22 mouse cellular contexts compared by ENCODE assay signal in the genomic region with DNA sequence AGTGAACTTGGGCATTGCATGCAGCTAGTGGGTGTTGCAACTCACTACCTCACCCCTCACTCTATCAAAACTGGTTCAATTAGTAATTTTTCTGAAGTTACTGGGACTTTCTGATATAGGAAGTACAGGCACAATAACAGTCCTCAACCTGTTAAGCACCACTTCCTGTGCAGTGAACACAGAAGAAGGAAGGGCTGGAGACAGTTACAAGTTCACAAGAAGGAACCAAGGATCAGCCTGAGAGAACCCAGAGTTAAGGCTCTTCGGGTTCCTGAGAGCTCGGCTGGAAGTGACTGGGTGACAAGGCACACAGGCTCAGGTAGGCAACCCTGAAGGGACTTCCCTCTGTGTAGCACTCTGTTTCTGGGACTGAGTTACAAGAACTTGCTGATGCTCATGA. TPM values are rescaled to one million over a fixed set of nuclear protein-coding genes. Genes with fewer than 3 reads are reported as not detected.
DNase-seq lines count a peak whose midpoint lies in the region; ATAC-seq and TF ChIP-seq lines count a peak whose summit lies in the region.
"Not testable (repeated sequence)": the region's sequence is repeated elsewhere in the genome, so short reads cannot be mapped to it uniquely, and the experiment has no call there.
"Had no signal": no experiment of that assay in that cellular context is flagged by ENCODE, and none has a peak within 500 bp of the region (broad histone marks: within the 10 kb centered on the region; RNA-seq: fewer than 3 reads in every experiment).

No protein-coding gene starts in this region.

- not testable (repeated sequence) for H3K9ac ChIP-seq in heart, embryonic 15.5 days; liver, embryonic 15.5 days

- peak overlapping the region; percentile 11; the same call in 1 of the 2 replicates for H3K4me3 ChIP-seq in heart, embryonic 15.5 days
- 0 out of 2 replicates have a peak overlapping the region, but pooled peaks have one; percentile 7 for H3K4me3 ChIP-seq in liver, embryonic 15.5 days (replicated peaks)
- H3K4me3 ChIP-seq in spleen, adult 2 months (ENCODE audit: extremely low read depth, insufficient read depth, insufficient read length), result peak overlapping the region; percentile 50

- not testable (repeated sequence) for TF ChIP-seq CTCF in spleen, adult 2 months (IDR thresholded peaks at IDR 0.05; ENCODE audit: extremely low read depth, insufficient read depth, insufficient read length, insufficient replicate concordance)

- DNase-seq in T-cell, adult 2 months (ENCODE audit: low spot score), result peak; percentile 54
- DNase-seq in spleen, adult 2 months (ENCODE audit: low read depth in 1 of 2, low spot score in 2 of 2), result peak in 1 of 2 experiments; percentile 26
- peak; percentile 38 for DNase-seq in thymus, postnatal 14 days

- H3K9me3 ChIP-seq in heart, embryonic 15.5 days (replicated peaks); liver, embryonic 15.5 days (replicated peaks): not testable (repeated sequence)

- not testable (repeated sequence) for H3K4me1 ChIP-seq in heart, embryonic 15.5 days (replicated peaks); liver, embryonic 15.5 days (replicated peaks)
- H3K4me1 ChIP-seq in spleen, adult 2 months (ENCODE audit: control insufficient read depth, insufficient read depth, insufficient read length), result peaks cover 14% of the 10 kb centered on the region

- not testable (repeated sequence) for H3K27ac ChIP-seq in heart, embryonic 15.5 days; liver, embryonic 15.5 days (replicated peaks)
- peak overlapping the region; percentile 80 for H3K27ac ChIP-seq in spleen, adult 2 months (ENCODE audit: insufficient read depth, low read length)

- ATAC-seq in common myeloid progenitor, adult 5-6 weeks (replicated peaks; ENCODE audit: low read depth, poor library complexity, severe bottlenecking), result peak; percentile 52
- ATAC-seq in heart, embryonic 15.5 days (replicated peaks; ENCODE audit: insufficient number of reproducible peaks, insufficient read depth, low FRiP score, low read depth); liver, embryonic 15.5 days (ENCODE audit: insufficient read depth): not testable (repeated sequence)
- ATAC-seq in megakaryocyte progenitor cell, adult 5-6 weeks (replicated peaks; ENCODE audit: poor library complexity), result peak; percentile 56

- WGBS in heart, embryonic 15.5 days, result 56% methylated on average over 2 of the region's 2 CpGs
- 17% methylated on average over 2 of the region's 2 CpGs for WGBS in liver, embryonic 15.5 days (ENCODE audit: insufficient replicate concordance)
- 4% methylated on average over 2 of the region's 2 CpGs for WGBS in spleen, adult 2 months

- not testable (repeated sequence) for H3K27me3 ChIP-seq in heart, embryonic 15.5 days; liver, embryonic 15.5 days; spleen, adult 2 months (ENCODE audit: control insufficient read depth, insufficient read depth, low read length)

- H3K4me2 ChIP-seq in heart, embryonic 15.5 days; liver, embryonic 15.5 days: not testable (repeated sequence)

- not testable (repeated sequence) for H3K36me3 ChIP-seq in heart, embryonic 15.5 days; liver, embryonic 15.5 days (replicated peaks); spleen, adult 2 months (ENCODE audit: control insufficient read depth, insufficient read depth, low read length)

- not testable (repeated sequence) for TF ChIP-seq POLR2A in spleen, adult 2 months (IDR thresholded peaks at IDR 0.05; ENCODE audit: low read depth, low read length)

RNA-seq across cellular contexts. Expression of gene Ms4a6b, which starts 2.0 kb away (rescaled TPM):
- total RNA-seq in common myeloid progenitor, adult 5-6 weeks (2017), result 13.9 and 26.6 TPM in 2 replicates
- polyA plus RNA-seq in heart, embryonic 15.5 days (2015; fragmentation: Nextera tagmentation; extraction: Ambion mirVana), result 3.6 and 7.2 TPM in 2 replicates
- polyA plus RNA-seq in liver, embryonic 15.5 days (2015; fragmentation: Nextera tagmentation; extraction: Ambion mirVana), result 3.3 and 3.6 TPM in 2 replicates
- 44.8 and 47.0 TPM in 2 replicates for total RNA-seq in megakaryocyte progenitor cell, adult 5-6 weeks (2015)
- 19.8 and 24.4 TPM in 2 replicates for total RNA-seq in megakaryocyte progenitor cell, adult 5-6 weeks (2017)
- polyA plus RNA-seq in spleen, adult 2 months (2012; rRNA removed), result 27.9 and 34.8 TPM in 2 replicates
- polyA plus RNA-seq: C2C12 had no signal

RNA-seq across cellular contexts. Expression of gene Ms4a4d, which starts 18.2 kb away (rescaled TPM):
- not detected in 2 replicates for total RNA-seq in common myeloid progenitor, adult 5-6 weeks (2017)
- 0.56 and 0.63 TPM in 2 replicates for polyA plus RNA-seq in heart, embryonic 15.5 days (2015; fragmentation: Nextera tagmentation; extraction: Ambion mirVana)
- 0.24 and 0.54 TPM in 2 replicates for polyA plus RNA-seq in liver, embryonic 15.5 days (2015; fragmentation: Nextera tagmentation; extraction: Ambion mirVana)
- total RNA-seq in megakaryocyte progenitor cell, adult 5-6 weeks (2015), result not detected in 2 replicates
- total RNA-seq in megakaryocyte progenitor cell, adult 5-6 weeks (2017), result not detected in 2 replicates
- polyA plus RNA-seq in spleen, adult 2 months (2012; rRNA removed), result 8.6 and 10.2 TPM in 2 replicates
- total RNA-seq: hindbrain, postnatal 0 days; layer of hippocampus, postnatal 36 days; left cerebral cortex, postnatal 4 days; midbrain, postnatal 0 days had no signal
- polyA plus RNA-seq: C2C12; forebrain, embryonic 14.5 days; hindbrain, embryonic 12.5 days; hindbrain, postnatal 0 days; midbrain, embryonic 12.5 days; midbrain, postnatal 0 days had no signal

RNA-seq across cellular contexts. Expression of gene Gm8369, which starts 32.6 kb away (rescaled TPM):
- total RNA-seq in common myeloid progenitor, adult 5-6 weeks (2017), result 1.7 and 2.1 TPM in 2 replicates
- not detected in 2 replicates for polyA plus RNA-seq in heart, embryonic 15.5 days (2015; fragmentation: Nextera tagmentation; extraction: Ambion mirVana)
- polyA plus RNA-seq in liver, embryonic 15.5 days (2015; fragmentation: Nextera tagmentation; extraction: Ambion mirVana), result 0.10 and 0.46 TPM in 2 replicates
- total RNA-seq in megakaryocyte progenitor cell, adult 5-6 weeks (2015), result 0.67 and 2.5 TPM in 2 replicates
- total RNA-seq in megakaryocyte progenitor cell, adult 5-6 weeks (2017), result 1.2 and 1.3 TPM in 2 replicates
- 35.9 and 38.1 TPM in 2 replicates for polyA plus RNA-seq in spleen, adult 2 months (2012; rRNA removed)
- total RNA-seq: adrenal gland, adult 2 months; gastrocnemius, postnatal 25 days; heart, postnatal 25 days; hindbrain, postnatal 0 days; midbrain, postnatal 0 days had no signal
- polyA plus RNA-seq: adrenal gland, adult 2 months; C2C12; embryonic facial prominence, embryonic 12.5 days; forebrain, embryonic 14.5 days; heart, embryonic 13.5 days; hindbrain, embryonic 12.5 days; hindbrain, postnatal 0 days; liver, embryonic 12.5 days; midbrain, embryonic 12.5 days; midbrain, postnatal 0 days; neural tube, embryonic 14.5 days had no signal

RNA-seq across cellular contexts. Expression of gene Ms4a6c, which starts 49.2 kb away (rescaled TPM):
- total RNA-seq in common myeloid progenitor, adult 5-6 weeks (2017), result 108 and 113 TPM in 2 replicates
- 4.5 and 5.8 TPM in 2 replicates for polyA plus RNA-seq in heart, embryonic 15.5 days (2015; fragmentation: Nextera tagmentation; extraction: Ambion mirVana)
- polyA plus RNA-seq in liver, embryonic 15.5 days (2015; fragmentation: Nextera tagmentation; extraction: Ambion mirVana), result 8.9 and 10.1 TPM in 2 replicates
- total RNA-seq in megakaryocyte progenitor cell, adult 5-6 weeks (2015), result 181 and 238 TPM in 2 replicates
- total RNA-seq in megakaryocyte progenitor cell, adult 5-6 weeks (2017), result 142 and 174 TPM in 2 replicates
- 8.9 and 12.2 TPM in 2 replicates for polyA plus RNA-seq in spleen, adult 2 months (2012; rRNA removed)
- polyA plus RNA-seq: C2C12 had no signal

Comparison
In these comparisons a context has a peak if more than half of its experiments do, and no peak if none do; other contexts are left out.
1. RNA of gene Gm8369, which starts 32.6 kb away (polyA plus RNA-seq): 35.9 to 38.1 TPM in spleen, adult 2 months; 0.10 to 0.46 TPM in liver, embryonic 15.5 days and not detected in heart, embryonic 15.5 days; every median in the first group is over 10 times any median in the second.
2. Peak in every context shown above with its lines, with median percentiles within 50 percentile points of each other: H3K4me3 ChIP-seq.